Mouse (Mus musculus): ENCODE measurements around the gene Mul1.
A peak's percentile ranks its signal among the peaks of the same experiment; 100 is the strongest.

Mul1 gene

GRCm38 (mm10) chr4:138461471-138461870 is 27.0 kb downstream of the Mul1 start:
- no peak for DNase-seq (ENCODE audit: low read depth)

- no peak for DNase-seq (ENCODE audit: low read depth)
Measured at GRCm38 (mm10) chr4:138462971-138463831, 28.7 kb downstream of the Mul1 start.

- DNase-seq (ENCODE audit: low read depth): peak; percentile 48
Measured at GRCm38 (mm10) chr4:138463832-138464487, 29.5 kb downstream of the Mul1 start.

- no peak for DNase-seq (ENCODE audit: low read depth)
Measured at GRCm38 (mm10) chr4:138464667-138465353, 30.3 kb downstream of the Mul1 start.

- no peak for DNase-seq (ENCODE audit: low read depth)
Measured at GRCm38 (mm10) chr4:138465446-138465845, 31.0 kb downstream of the Mul1 start.

GRCm38 (mm10) chr4:138466690-138467089 is 32.2 kb downstream of the Mul1 start:
- DNase-seq (ENCODE audit: low read depth): no peak

GRCm38 (mm10) chr4:138467451-138467850 is 33.0 kb downstream of the Mul1 start:
- no peak for DNase-seq (ENCODE audit: low read depth)

GRCm38 (mm10) chr4:138469080-138469479 is 34.6 kb downstream of the Mul1 start:
- DNase-seq (ENCODE audit: low read depth): no peak

- DNase-seq (ENCODE audit: low read depth): no peak
Measured at GRCm38 (mm10) chr4:138471241-138471640, 36.8 kb downstream of the Mul1 start.

GRCm38 (mm10) chr4:138479595-138479994 is 45.1 kb downstream of the Mul1 start:
- DNase-seq (ENCODE audit: low read depth): no peak

- DNase-seq (ENCODE audit: low read depth): no peak
Measured at GRCm38 (mm10) chr4:138480962-138481361, 46.5 kb downstream of the Mul1 start.

- DNase-seq (ENCODE audit: low read depth): no peak
Measured at GRCm38 (mm10) chr4:138482721-138483120, 48.2 kb downstream of the Mul1 start.

- DNase-seq (ENCODE audit: low read depth): no peak
Measured at GRCm38 (mm10) chr4:138488241-138488640, 53.8 kb downstream of the Mul1 start.

- no peak for DNase-seq (ENCODE audit: low read depth)
Measured at GRCm38 (mm10) chr4:138491088-138491487, 56.6 kb downstream of the Mul1 start.

All from naive thymus-derived CD4-positive, alpha-beta T cell, adult 2 months (primary cell).